Mouse (Mus musculus) brown adipose tissue, adult 24 weeks (tissue): ENCODE results near the gene Fbxl19. TPM values are rescaled to one million over a fixed set of nuclear protein-coding genes. Genes with fewer than 3 reads are reported as not detected.
A peak's percentile ranks its signal among the peaks of the same experiment; 100 is the strongest.

ENCODE experiments used
- H3K27ac ChIP-seq: fragments of 200-500 bp; replicated peaks from 2 replicates; pipeline ENCODE4 v1.5.1; 2012; ENCODE audit warnings: low read depth, mild to moderate bottlenecking, low read length
- H3K4me1 ChIP-seq: fragments of 200-500 bp; 2 replicates; pipeline ENCODE4 v1.6.1; 2012; ENCODE audit warnings: low read length, mixed read lengths; ENCODE audit not compliant: control insufficient read depth, insufficient read depth, insufficient read length
- H3K4me3 ChIP-seq: fragments of 200-500 bp; 2 replicates; pipeline ENCODE4 v1.5.1; 2012; ENCODE audit warnings: low read depth, mild to moderate bottlenecking, low read length, moderate library complexity; ENCODE audit not compliant: insufficient read depth
- polyA plus RNA-seq: library from polyadenylated mRNA; stranded (reverse); fragments of >200 nt; gene quantifications from 2 replicates; pipeline ENCODE4 v1.2.4, GENCODE M21; 2012; ENCODE audit not compliant: missing spikeins, insufficient read depth, insufficient read length

Gene Fbxl19
- polyA plus RNA-seq, 1 experiment: 3.2 TPM

DNA sequence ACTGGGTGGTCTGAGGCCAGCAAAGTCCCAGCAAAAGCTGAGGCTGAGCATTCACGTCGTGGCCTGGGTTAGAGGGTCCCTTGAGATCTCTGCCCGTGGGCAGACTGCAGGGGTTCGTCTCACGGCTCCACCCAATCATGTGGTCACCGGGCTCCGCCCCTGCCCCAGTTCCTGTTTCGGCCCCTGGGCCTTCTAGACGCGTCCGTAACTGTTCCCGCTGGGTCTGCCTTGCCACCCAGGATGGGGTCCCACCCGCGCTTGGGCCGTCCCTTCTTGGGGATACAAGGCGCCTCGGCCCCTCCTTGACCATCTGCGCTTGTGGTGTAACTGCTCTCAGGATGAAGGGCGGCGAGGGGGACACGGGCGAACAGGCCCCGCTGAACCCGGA, 25.3 kb downstream of the Fbxl19 start, which contains the start of gene Orai3:
Gene Orai3, plus strand, starts transcription at position 165 of the 388 bp plus-strand sequence.
- H3K4me1 ChIP-seq: peaks cover 10% of the 10 kb centered on the region
- peak within 1 kb of the TSS; percentile 92 for H3K27ac ChIP-seq
- peak within 1 kb of the TSS; percentile 85 for H3K4me3 ChIP-seq

GRCm38 (mm10) chr7:127770039-127770905, 25.9 kb downstream of the Fbxl19 start:
- Histone ChIP-seq H3K4me1 (peaks cover 10% of the 10 kb centered on the region), H3K27ac (peak overlapping the region; percentile 92), H3K4me3 (peak overlapping the region; percentile 85)

GRCm38 (mm10) chr7:127771262-127771661, 26.9 kb downstream of the Fbxl19 start:
- Histone ChIP-seq H3K4me1 (peaks cover 10% of the 10 kb centered on the region), H3K27ac (no peak overlapping the region), H3K4me3 (0 out of 2 replicates have a peak overlapping the region, but pooled peaks have one; percentile 7)

GRCm38 (mm10) chr7:127772080-127772479, 27.7 kb downstream of the Fbxl19 start:
- H3K4me1 ChIP-seq: peaks cover 10% of the 10 kb centered on the region
- no peak overlapping the region for H3K4me3 ChIP-seq
- H3K27ac ChIP-seq: no peak overlapping the region

GRCm38 (mm10) chr7:127772557-127772956, 28.2 kb downstream of the Fbxl19 start:
- Histone ChIP-seq H3K4me3 (no peak overlapping the region), H3K27ac (no peak overlapping the region), H3K4me1 (peaks cover 10% of the 10 kb centered on the region)

GRCm38 (mm10) chr7:127773664-127774384, 29.5 kb downstream of the Fbxl19 start:
- Histone ChIP-seq H3K27ac (0 out of 2 replicates have a peak overlapping the region, but pooled peaks have one; percentile 7), H3K4me3 (no peak overlapping the region), H3K4me1 (peaks cover 10% of the 10 kb centered on the region)

- peak overlapping the region; percentile 68 for H3K27ac ChIP-seq
- H3K4me3 ChIP-seq: peak overlapping the region; percentile 73
- peaks cover 10% of the 10 kb centered on the region for H3K4me1 ChIP-seq
These were observed 31.5 kb downstream of the Fbxl19 start for GRCm38 (mm10) chr7:127775837-127776236.

DNA sequence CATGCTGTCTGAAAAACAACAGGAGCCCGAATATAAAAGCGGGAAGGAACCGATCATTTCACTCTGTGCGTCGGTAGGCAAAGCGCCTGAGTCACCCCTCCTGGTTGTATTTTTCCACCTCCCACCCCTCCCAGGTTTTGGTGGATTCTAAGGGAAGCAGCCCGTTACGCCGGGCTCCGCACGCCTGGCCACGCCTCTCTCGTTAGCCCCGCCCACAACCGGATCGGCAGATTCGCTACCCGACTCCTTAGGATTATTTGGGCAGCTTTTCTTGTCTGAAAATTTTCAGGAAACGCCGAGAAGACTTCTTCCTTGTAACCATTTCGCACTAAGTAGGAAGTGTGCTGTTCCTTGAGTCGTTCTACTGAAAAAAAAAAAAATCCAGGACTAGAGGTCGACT, 32.1 kb downstream of the Fbxl19 start, which contains the start of gene Setd1a:
Gene Setd1a, plus strand, starts transcription at position 245 of the 400 bp plus-strand sequence.
- Histone ChIP-seq H3K4me1 (peaks cover 6% of the 10 kb centered on the region), H3K27ac (peak within 1 kb of the TSS; percentile 97), H3K4me3 (peak within 1 kb of the TSS; percentile 73)

- Histone ChIP-seq H3K27ac (peak overlapping the region; percentile 97), H3K4me3 (peak overlapping the region; percentile 73), H3K4me1 (peaks cover 6% of the 10 kb centered on the region)
These were observed 32.6 kb downstream of the Fbxl19 start for GRCm38 (mm10) chr7:127776878-127777473.

- Histone ChIP-seq H3K27ac (peak overlapping the region; percentile 69; the same call in 1 of the 2 replicates), H3K4me3 (peak overlapping the region; percentile 73), H3K4me1 (peaks cover 6% of the 10 kb centered on the region)
These were observed 33.3 kb downstream of the Fbxl19 start for GRCm38 (mm10) chr7:127777474-127778266.

GRCm38 (mm10) chr7:127778350-127778749, 34.0 kb downstream of the Fbxl19 start:
- H3K4me3 ChIP-seq: peak overlapping the region; percentile 73
- H3K27ac ChIP-seq: no peak overlapping the region
- H3K4me1 ChIP-seq: peaks cover 6% of the 10 kb centered on the region

- Histone ChIP-seq H3K4me1 (no peaks in the 10 kb centered on the region), H3K27ac (no peak within 1 kb of the TSS), H3K4me3 (no peak within 1 kb of the TSS)
These were observed 41.0 kb downstream of the Fbxl19 start, which contains the start of gene Gm49388 for GRCm38 (mm10) chr7:127785308-127785707. Gm49388 (plus strand) TSS chr7:127785608.

- Histone ChIP-seq H3K4me1 (peaks cover 7% of the 10 kb centered on the region; the same call in 1 of the 2 replicates), H3K4me3 (no peak overlapping the region), H3K27ac (no peak overlapping the region)
These were observed 52.9 kb downstream of the Fbxl19 start for GRCm38 (mm10) chr7:127797076-127797845.

DNA sequence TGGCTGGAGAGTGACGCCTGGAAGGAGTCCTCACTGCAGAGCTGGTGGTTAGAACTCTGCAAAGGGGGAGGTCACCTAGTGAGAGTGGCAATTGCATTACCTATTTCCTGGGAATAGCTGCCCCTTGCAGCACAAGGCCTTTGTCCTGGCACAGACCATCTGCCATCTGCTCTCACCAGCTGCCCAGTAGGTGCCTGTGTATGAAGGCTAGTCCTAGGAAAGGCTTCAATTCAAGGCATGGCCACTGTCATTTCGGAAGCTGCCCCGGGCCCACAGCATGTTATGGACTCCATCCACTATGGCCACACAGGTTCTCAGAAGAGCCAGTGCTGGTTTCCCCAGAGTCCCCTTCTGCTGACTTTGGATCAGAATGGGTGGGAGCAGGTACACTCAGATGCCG, 54.2 kb downstream of the Fbxl19 start:
- peaks cover 8% of the 10 kb centered on the region; the same call in 1 of the 2 replicates for H3K4me1 ChIP-seq
- H3K27ac ChIP-seq: no peak overlapping the region

More for the DNA sequence above, 54.2 kb downstream of the Fbxl19 start:
- no peak overlapping the region for H3K4me3 ChIP-seq
